Mouse (Mus musculus) ES-Bruce4 (cell line): Measurements from ENCODE around the gene Lpgat1. TPM values are rescaled to one million over a fixed set of nuclear protein-coding genes. Genes with fewer than 3 reads are reported as not detected.

ENCODE experiments used
- H3K27ac ChIP-seq: 2 replicates; pipeline ENCODE4 v1.5.1; 2012; ENCODE audit warnings: low read length, inconsistent platforms; ENCODE audit not compliant: insufficient read depth
- H3K27me3 ChIP-seq: 2 replicates; pipeline ENCODE4 v1.6.1; 2012; ENCODE audit warnings: mild to moderate bottlenecking, low read length, inconsistent platforms; ENCODE audit not compliant: control insufficient read depth, poor library complexity, insufficient read depth, severe bottlenecking
- H3K36me3 ChIP-seq: 2 replicates; pipeline ENCODE4 v1.6.1; 2012; ENCODE audit warnings: inconsistent platforms, mild to moderate bottlenecking, low read length, moderate library complexity; ENCODE audit not compliant: control insufficient read depth, poor library complexity, insufficient read depth, severe bottlenecking
- H3K4me1 ChIP-seq: one replicate; pipeline ENCODE4 v1.8.1; 2011; ENCODE audit warnings: low read length; ENCODE audit not compliant: control insufficient read depth, insufficient read depth
- H3K4me3 ChIP-seq: 2 replicates; pipeline ENCODE4 v1.5.1; 2011; ENCODE audit warnings: low read depth, mild to moderate bottlenecking, low read length
- H3K9ac ChIP-seq: 2 replicates; pipeline ENCODE4 v1.6.1; 2012; ENCODE audit warnings: low read depth, mild to moderate bottlenecking, inconsistent platforms; ENCODE audit not compliant: poor library complexity, severe bottlenecking
- H3K9me3 ChIP-seq: replicated peaks from 2 replicates; pipeline ENCODE4 v1.6.1; 2012; ENCODE audit warnings: mild to moderate bottlenecking, low read length, inconsistent platforms; ENCODE audit not compliant: control insufficient read depth, poor library complexity, insufficient read depth, severe bottlenecking
- CTCF ChIP-seq: IDR thresholded peaks from one replicate; pipeline ENCODE4 v1.8.1; 2011; ENCODE audit warnings: low read depth, low read length
- EP300 ChIP-seq: IDR thresholded peaks from 2 replicates; pipeline ENCODE4 v1.6.1; 2011; ENCODE audit warnings: low read depth, low read length; ENCODE audit not compliant: insufficient read depth
- POLR2A ChIP-seq: IDR thresholded peaks from one replicate; pipeline ENCODE4 v1.8.1; 2011; ENCODE audit warnings: low read length; ENCODE audit not compliant: insufficient read depth
- polyA plus RNA-seq: library from polyadenylated mRNA; stranded (reverse); fragments of >200 nt; gene quantifications from 2 replicates; pipeline ENCODE4 v1.2.4, GENCODE M21; 2011; ENCODE audit warnings: low read depth; ENCODE audit not compliant: missing spikeins, insufficient read depth, insufficient read length

The Lpgat1 gene
- polyA plus RNA-seq, 1 experiment = 39.0 TPM

- no peaks in the 10 kb centered on the region for H3K27me3 ChIP-seq
- H3K9ac ChIP-seq = no peak overlapping the region
- TF ChIP-seq CTCF (no peak), POLR2A (no peak), EP300 (no peak)
These were observed 87.1 kb downstream of the Lpgat1 start for GRCm38 (mm10) chr1:191804747-191805146.

DNA sequence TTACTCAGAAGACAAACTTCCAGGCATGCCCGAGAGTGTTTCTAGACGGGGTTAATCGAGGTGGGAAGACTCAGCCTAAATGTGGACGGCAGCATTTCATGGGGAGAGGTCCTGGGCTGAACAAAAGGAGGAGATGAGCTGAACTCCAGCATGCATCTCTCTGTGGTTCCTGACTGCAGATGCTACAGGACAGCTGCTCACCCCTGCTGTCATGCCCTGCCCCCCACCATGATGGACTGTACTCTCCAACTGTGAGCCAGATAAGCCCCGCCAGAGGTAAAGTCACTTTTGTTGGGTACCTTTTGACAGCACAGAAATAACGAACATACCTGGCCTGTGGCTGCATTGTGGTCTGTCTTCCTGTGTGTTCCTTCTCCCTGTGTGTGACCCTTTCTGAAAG, 88.2 kb downstream of the Lpgat1 start:
- H3K9ac ChIP-seq = no peak overlapping the region
- no peak overlapping the region for H3K4me3 ChIP-seq
- H3K9me3 ChIP-seq = no peaks in the 10 kb centered on the region; the same call in 1 of the 2 replicates
- H3K36me3 ChIP-seq = no peaks in the 10 kb centered on the region
- TF ChIP-seq POLR2A (no peak), EP300 (no peak), CTCF (no peak)
- H3K4me1 ChIP-seq = peaks cover 4% of the 10 kb centered on the region
- H3K27me3 ChIP-seq = no peaks in the 10 kb centered on the region
- no peak overlapping the region for H3K27ac ChIP-seq

More at GRCm38 (mm10) chr1:191804747-191805146, 87.1 kb downstream of the Lpgat1 start:
- no peaks in the 10 kb centered on the region for H3K36me3 ChIP-seq
- peaks cover 4% of the 10 kb centered on the region for H3K4me1 ChIP-seq
- H3K9me3 ChIP-seq = no peaks in the 10 kb centered on the region; the same call in 1 of the 2 replicates
- H3K27ac ChIP-seq = no peak overlapping the region
- H3K4me3 ChIP-seq = no peak overlapping the region

GRCm38 (mm10) chr1:191806740-191807139, 89.1 kb downstream of the Lpgat1 start:
- Histone ChIP-seq H3K9me3 (no peaks in the 10 kb centered on the region; the same call in 1 of the 2 replicates), H3K36me3 (no peaks in the 10 kb centered on the region), H3K27me3 (no peaks in the 10 kb centered on the region), H3K4me1 (peaks cover 4% of the 10 kb centered on the region), H3K9ac (no peak overlapping the region), H3K27ac (no peak overlapping the region), H3K4me3 (no peak overlapping the region)
- TF ChIP-seq EP300 = no peak
- TF ChIP-seq CTCF = no peak
- TF ChIP-seq POLR2A = no peak

- no peaks in the 10 kb centered on the region for H3K27me3 ChIP-seq
- no peak for TF ChIP-seq POLR2A
- no peak for TF ChIP-seq EP300
- no peak for TF ChIP-seq CTCF
- H3K4me3 ChIP-seq = no peak overlapping the region
- H3K9me3 ChIP-seq = no peaks in the 10 kb centered on the region; the same call in 1 of the 2 replicates
- peaks cover 1% of the 10 kb centered on the region for H3K4me1 ChIP-seq
- H3K9ac ChIP-seq = no peak overlapping the region
- no peak overlapping the region for H3K27ac ChIP-seq
- no peaks in the 10 kb centered on the region for H3K36me3 ChIP-seq
These were observed 90.3 kb downstream of the Lpgat1 start for GRCm38 (mm10) chr1:191807979-191808378.

GRCm38 (mm10) chr1:191808688-191809223, 91.1 kb downstream of the Lpgat1 start:
- Histone ChIP-seq H3K4me3 (no peak overlapping the region), H3K4me1 (no peaks in the 10 kb centered on the region), H3K36me3 (no peaks in the 10 kb centered on the region), H3K27me3 (no peaks in the 10 kb centered on the region), H3K9ac (no peak overlapping the region), H3K9me3 (no peaks in the 10 kb centered on the region; the same call in 1 of the 2 replicates), H3K27ac (no peak overlapping the region)
- TF ChIP-seq EP300 (no peak), POLR2A (no peak), CTCF (no peak)

DNA sequence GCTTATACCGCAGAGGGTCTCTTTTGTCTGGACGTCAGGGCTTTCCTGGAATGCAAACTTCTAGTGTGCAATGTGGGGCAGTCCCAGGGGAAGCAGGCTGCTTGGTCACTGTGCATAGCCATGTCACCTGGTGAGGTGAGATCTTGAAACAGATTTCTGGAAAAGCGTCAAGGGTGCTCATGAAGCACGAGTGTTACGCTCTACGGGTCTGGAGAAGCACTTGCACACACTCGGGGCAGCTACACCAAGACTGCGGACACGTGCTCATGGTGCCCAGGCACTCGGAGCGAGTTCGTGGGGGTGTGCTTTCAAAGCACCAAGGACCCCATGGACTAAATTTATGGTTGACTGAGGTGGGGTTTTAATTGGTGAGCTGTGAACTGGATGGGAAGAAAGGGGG, 94.1 kb downstream of the Lpgat1 start:
- Histone ChIP-seq H3K9ac (no peak overlapping the region), H3K27me3 (no peaks in the 10 kb centered on the region), H3K36me3 (no peaks in the 10 kb centered on the region), H3K9me3 (no peaks in the 10 kb centered on the region; the same call in 1 of the 2 replicates), H3K4me1 (no peaks in the 10 kb centered on the region), H3K4me3 (no peak overlapping the region), H3K27ac (no peak overlapping the region)
- no peak for TF ChIP-seq POLR2A
- no peak for TF ChIP-seq EP300
- TF ChIP-seq CTCF = no peak
